Mouse (Mus musculus) megakaryocyte, embryonic 14.5 days (primary cell): Measurements from ENCODE around the gene Rundc3a. TPM values are rescaled to one million over a fixed set of nuclear protein-coding genes. Genes with fewer than 3 reads are reported as not detected.
"Not testable (repeated sequence)": the region's sequence is repeated elsewhere in the genome, so short reads cannot be mapped to it uniquely, and the experiment has no call there.

ENCODE experiments used
- H3K27me3 ChIP-seq: replicated peaks from 2 replicates; pipeline ENCODE3; 2012; ENCODE audit warnings: inconsistent platforms
- H3K36me3 ChIP-seq: replicated peaks from 2 replicates; pipeline ENCODE3; 2012; ENCODE audit warnings: low read length, inconsistent platforms, mixed read lengths
- H3K4me1 ChIP-seq: 2 replicates; pipeline ENCODE4 v1.6.1; 2012; ENCODE audit warnings: inconsistent platforms
- H3K4me3 ChIP-seq: replicated peaks from 2 replicates; pipeline ENCODE3; 2012; ENCODE audit warnings: moderate library complexity, mild to moderate bottlenecking, inconsistent platforms
- H3K9me3 ChIP-seq: 2 replicates; pipeline ENCODE4 v1.6.1; 2012; ENCODE audit warnings: inconsistent platforms
- FLI1 ChIP-seq: IDR thresholded peaks from 2 replicates; pipeline ENCODE4 v1.6.1; 2012; ENCODE audit warnings: low read length, inconsistent platforms, mixed read lengths
- GATA1 ChIP-seq: IDR thresholded peaks from 3 replicates; pipeline ENCODE4 v1.6.1; 2012; ENCODE audit warnings: mixed read lengths, low read length, inconsistent platforms, borderline replicate concordance
- polyA plus RNA-seq: library from polyadenylated mRNA; stranded (reverse); fragments of >175 nt; gene quantifications from 2 replicates; pipeline ENCODE4 v1.2.3, GENCODE M21; 2012; ENCODE audit warnings: low replicate concordance; ENCODE audit not compliant: insufficient read depth

The Rundc3a gene
- polyA plus RNA-seq, 1 experiment, result 3.8 TPM

DNA sequence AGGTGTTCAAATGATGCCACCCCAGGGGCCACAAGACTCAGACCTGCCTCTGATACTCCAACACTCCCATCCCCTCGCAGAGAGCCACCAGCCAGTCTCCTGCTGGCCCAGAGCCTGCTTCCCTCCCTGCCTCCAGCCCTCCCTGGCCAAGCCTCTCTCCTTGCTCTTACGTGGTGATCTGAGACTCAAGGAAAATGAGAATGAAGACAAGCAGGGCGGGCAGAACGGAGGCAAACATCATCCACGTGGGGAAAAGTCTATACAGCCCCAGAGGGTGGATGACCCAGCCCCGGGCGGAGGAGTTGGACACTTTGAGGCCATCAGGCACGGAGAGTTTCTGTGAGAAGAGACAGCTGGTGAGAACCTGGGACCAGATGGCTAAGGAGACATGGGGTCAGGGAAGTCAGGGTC lies 40.2 kb upstream of the Rundc3a start:
- TF ChIP-seq GATA1 (no peak), FLI1 (no peak)
- peaks cover 86% of the 10 kb centered on the region for H3K27me3 ChIP-seq
- no peaks in the 10 kb centered on the region for H3K9me3 ChIP-seq
- no peak overlapping the region for H3K4me3 ChIP-seq
- H3K4me1 ChIP-seq, result no peaks in the 10 kb centered on the region; the same call in 1 of the 2 replicates
- H3K36me3 ChIP-seq, result no peaks in the 10 kb centered on the region

- no peaks in the 10 kb centered on the region for H3K9me3 ChIP-seq
- H3K4me1 ChIP-seq, result no peaks in the 10 kb centered on the region; the same call in 1 of the 2 replicates
- peaks cover 90% of the 10 kb centered on the region for H3K27me3 ChIP-seq
- no peak overlapping the region for H3K4me3 ChIP-seq
- no peaks in the 10 kb centered on the region for H3K36me3 ChIP-seq
- TF ChIP-seq FLI1 (no peak), GATA1 (no peak)
These were observed 37.7 kb upstream of the Rundc3a start for GRCm38 (mm10) chr11:102355501-102355900.

GRCm38 (mm10) chr11:102356190-102356589 lies 37.0 kb upstream of the Rundc3a start:
- no peaks in the 10 kb centered on the region for H3K36me3 ChIP-seq
- H3K9me3 ChIP-seq, result no peaks in the 10 kb centered on the region
- H3K27me3 ChIP-seq, result peaks cover 90% of the 10 kb centered on the region
- no peak overlapping the region for H3K4me3 ChIP-seq
- TF ChIP-seq GATA1, result no peak
- no peak for TF ChIP-seq FLI1
- H3K4me1 ChIP-seq, result no peaks in the 10 kb centered on the region; the same call in 1 of the 2 replicates

GRCm38 (mm10) chr11:102356636-102357350 lies 36.4 kb upstream of the Rundc3a start:
- peaks cover 91% of the 10 kb centered on the region for H3K27me3 ChIP-seq
- no peaks in the 10 kb centered on the region for H3K4me1 ChIP-seq
- no peaks in the 10 kb centered on the region for H3K9me3 ChIP-seq
- no peak overlapping the region for H3K4me3 ChIP-seq
- no peak for TF ChIP-seq GATA1
- no peak for TF ChIP-seq FLI1
- no peaks in the 10 kb centered on the region for H3K36me3 ChIP-seq

DNA sequence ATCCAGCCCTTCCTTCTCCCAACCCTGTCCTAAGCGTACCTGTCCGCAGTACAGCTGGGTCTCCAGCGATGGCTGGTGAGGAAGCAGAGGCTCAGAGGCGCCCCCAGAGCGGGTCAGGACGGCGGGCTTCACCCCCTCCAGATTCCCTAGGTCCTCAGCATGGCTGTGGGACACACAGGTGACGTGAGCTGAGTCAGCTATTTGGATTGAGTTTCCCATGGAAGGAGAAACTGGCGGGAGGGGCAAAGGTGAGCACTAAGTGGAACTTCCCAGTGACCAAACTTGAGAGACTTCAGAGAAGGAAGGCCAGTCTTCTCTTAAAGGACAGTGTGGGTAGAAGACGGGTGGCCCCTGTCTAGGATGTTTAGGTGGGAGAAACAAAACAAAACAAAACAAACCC lies 34.8 kb upstream of the Rundc3a start:
- H3K36me3 ChIP-seq, result no peaks in the 10 kb centered on the region

DNA sequence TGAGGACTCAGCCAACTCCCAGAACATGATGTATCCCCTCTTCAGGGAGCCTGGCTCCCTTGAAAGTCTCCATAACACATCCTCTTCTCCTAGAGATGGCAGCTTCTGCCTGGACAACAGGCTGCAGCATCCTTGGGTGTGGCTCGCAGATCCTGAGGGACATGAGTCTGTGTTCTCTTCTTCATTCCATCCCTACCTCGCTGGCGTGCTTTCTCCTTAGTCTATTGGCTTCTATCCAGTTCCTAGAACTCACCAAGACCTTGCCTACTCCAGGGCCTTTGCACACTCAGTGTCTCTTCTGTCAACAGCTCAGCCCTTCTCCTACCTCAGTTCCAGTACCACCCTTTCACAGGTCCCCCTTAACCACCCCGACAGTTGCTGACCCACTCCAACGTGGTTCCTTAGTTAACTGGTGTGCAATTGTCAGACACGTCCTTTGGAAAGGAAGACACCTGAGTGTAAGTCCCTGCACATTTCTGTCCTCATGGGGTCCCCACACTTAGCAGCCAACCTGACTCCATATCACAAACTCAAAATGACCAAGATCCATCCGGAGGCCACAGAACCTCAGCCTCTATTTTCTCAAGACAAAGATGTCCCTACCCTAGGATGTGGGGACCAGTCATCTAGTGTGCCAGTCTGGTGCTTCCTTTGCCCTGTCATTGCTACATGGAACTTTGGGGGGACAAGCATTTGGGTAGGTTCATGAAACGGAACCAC lies 31.3 kb upstream of the Rundc3a start:
- H3K4me3 ChIP-seq, result no peak overlapping the region
- no peaks in the 10 kb centered on the region for H3K4me1 ChIP-seq
- H3K27me3 ChIP-seq, result peaks cover 94% of the 10 kb centered on the region
- TF ChIP-seq GATA1 (no peak), FLI1 (no peak)
- no peaks in the 10 kb centered on the region for H3K9me3 ChIP-seq
- H3K36me3 ChIP-seq, result no peaks in the 10 kb centered on the region

More for the DNA sequence above, 34.8 kb upstream of the Rundc3a start:
- no peaks in the 10 kb centered on the region for H3K9me3 ChIP-seq
- peaks cover 90% of the 10 kb centered on the region for H3K27me3 ChIP-seq
- H3K4me3 ChIP-seq, result no peak overlapping the region
- TF ChIP-seq GATA1 (no peak), FLI1 (no peak)
- H3K4me1 ChIP-seq, result no peaks in the 10 kb centered on the region

DNA sequence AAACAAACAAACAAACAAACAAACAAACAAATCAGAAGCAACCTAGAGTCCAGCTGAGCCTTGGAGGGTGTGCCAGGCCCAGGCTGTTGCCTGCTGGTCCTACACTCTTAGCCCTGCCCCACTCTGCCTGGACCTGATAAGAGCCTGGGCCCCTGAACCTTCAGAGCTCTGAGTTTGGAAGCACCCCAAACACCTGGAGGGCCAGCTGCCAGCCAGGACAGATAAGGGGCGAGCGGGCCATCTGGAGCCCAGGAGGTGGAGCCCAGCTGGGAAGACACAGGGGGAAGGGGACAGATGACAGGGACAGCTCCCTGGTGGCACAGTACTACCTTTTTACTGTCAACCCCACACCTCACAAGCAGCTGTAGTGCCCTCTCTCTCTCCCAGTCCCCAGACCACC lies 29.6 kb upstream of the Rundc3a start:
- Histone ChIP-seq H3K4me1 (peaks cover 4% of the 10 kb centered on the region; the same call in 1 of the 2 replicates), H3K4me3 (no peak overlapping the region), H3K9me3 (no peaks in the 10 kb centered on the region), H3K36me3 (no peaks in the 10 kb centered on the region), H3K27me3 (peaks cover 89% of the 10 kb centered on the region)
- TF ChIP-seq GATA1 (no peak), FLI1 (no peak)

GRCm38 (mm10) chr11:102364570-102365371 lies 28.4 kb upstream of the Rundc3a start:
- Histone ChIP-seq H3K4me3 (no peak overlapping the region), H3K27me3 (peaks cover 89% of the 10 kb centered on the region), H3K4me1 (peaks cover 4% of the 10 kb centered on the region; the same call in 1 of the 2 replicates), H3K36me3 (no peaks in the 10 kb centered on the region), H3K9me3 (no peaks in the 10 kb centered on the region)
- TF ChIP-seq GATA1 (no peak), FLI1 (no peak)

DNA sequence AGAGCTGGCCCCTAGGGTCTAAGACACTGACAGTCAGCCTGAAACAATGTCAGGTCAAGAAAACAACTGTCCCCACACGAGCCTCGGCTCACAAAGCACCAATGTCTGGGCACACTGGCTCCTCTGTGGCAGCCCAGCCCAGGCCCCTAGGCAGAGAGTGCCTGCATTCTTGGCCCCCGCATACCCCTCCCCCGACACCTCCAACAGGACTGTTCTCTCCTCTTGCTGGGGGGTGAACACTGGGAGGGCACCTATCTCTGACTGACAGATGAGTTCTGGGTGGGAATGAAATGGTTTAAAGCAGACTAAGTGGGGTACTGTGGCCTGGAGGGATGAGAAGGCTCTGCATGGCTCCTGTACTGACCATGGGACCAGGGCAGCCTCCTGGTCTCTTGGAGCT lies 27.5 kb upstream of the Rundc3a start:
- Histone ChIP-seq H3K36me3 (no peaks in the 10 kb centered on the region), H3K9me3 (no peaks in the 10 kb centered on the region), H3K4me3 (no peak overlapping the region), H3K27me3 (peaks cover 88% of the 10 kb centered on the region), H3K4me1 (peaks cover 4% of the 10 kb centered on the region; the same call in 1 of the 2 replicates)
- no peak for TF ChIP-seq GATA1
- TF ChIP-seq FLI1, result no peak

GRCm38 (mm10) chr11:102366103-102366502 lies 27.1 kb upstream of the Rundc3a start, which contains the start of gene Slc4a1:
Gene Slc4a1, minus strand, starts transcription at chr11:102366203.
- not testable (repeated sequence) for H3K4me1 ChIP-seq, H3K9me3 ChIP-seq, H3K36me3 ChIP-seq, H3K4me3 ChIP-seq
- peaks cover 88% of the 10 kb centered on the region for H3K27me3 ChIP-seq
